7 mouse cellular contexts compared by ENCODE assay signal in genomic region chr2:118662902-118663803, GRCm38 (mm10). TPM values are rescaled to one million over a fixed set of nuclear protein-coding genes. Genes with fewer than 3 reads are reported as not detected.
DNase-seq lines count a peak whose midpoint lies in the region; ATAC-seq lines count a peak whose summit lies in the region.

Gene Pak6 (plus strand): TSS chr2:118663303.

- 4% methylated on average over 37 of the region's 37 CpGs for WGBS in stomach, embryonic 16.5 days

- peak; percentile 23 for ATAC-seq in granulocyte monocyte progenitor cell, adult 5-6 weeks (replicated peaks; ENCODE audit: poor library complexity, severe bottlenecking)
- 0 out of 2 replicates have a peak, but pooled peaks have one; percentile 20 for ATAC-seq in megakaryocyte-erythroid progenitor cell, adult 5-6 weeks (replicated peaks; ENCODE audit: low FRiP score, low TSS enrichment, poor library complexity, severe bottlenecking)
- ATAC-seq in stomach, embryonic 16.5 days (ENCODE audit: insufficient read depth, low FRiP score) = no peak

- peak; percentile 43 for DNase-seq in urinary bladder, adult 2 months (ENCODE audit: low spot score)
- DNase-seq in urinary bladder, postnatal 10 days (ENCODE audit: low spot score) = no peak
- peak; percentile 63 for DNase-seq in c-Kit-positive CD71-positive TER-119-negative erythroid progenitor cells, embryonic 14.5 days (ENCODE audit: low read depth)
- peak; percentile 26 for DNase-seq in layer of hippocampus, adult 9-10 months (ENCODE audit: low spot score)

- peaks cover 36% of the 10 kb centered on the region for H3K4me1 ChIP-seq in stomach, embryonic 16.5 days (ENCODE audit: control insufficient read depth, insufficient read depth, low read length)

- H3K4me2 ChIP-seq in stomach, embryonic 16.5 days (ENCODE audit: low read depth, low read length) = peak within 1 kb of the TSS; percentile 68

- H3K27ac ChIP-seq in stomach, embryonic 16.5 days (ENCODE audit: low read length) = peak within 1 kb of the TSS; percentile 84

- peak within 1 kb of the TSS; percentile 67 for H3K9ac ChIP-seq in stomach, embryonic 16.5 days (ENCODE audit: low read length)

- H3K9me3 ChIP-seq in stomach, embryonic 16.5 days (replicated peaks; ENCODE audit: control insufficient read depth, low read length) = no peaks in the 10 kb centered on the region

- H3K36me3 ChIP-seq in stomach, embryonic 16.5 days (ENCODE audit: control insufficient read depth, insufficient read depth, low read length) = no peaks in the 10 kb centered on the region

- H3K4me3 ChIP-seq in stomach, embryonic 16.5 days (replicated peaks; ENCODE audit: low read length) = peak within 1 kb of the TSS; percentile 47

- no peaks in the 10 kb centered on the region for H3K27me3 ChIP-seq in stomach, embryonic 16.5 days (ENCODE audit: control insufficient read depth, insufficient read depth, low read length)

RNA-seq across cellular contexts. Expression of gene Pak6, which starts in this region (rescaled TPM):
- polyA plus RNA-seq in urinary bladder, adult 2 months (2012; rRNA removed) = 12.3 and 12.7 TPM in 2 replicates
- total RNA-seq in granulocyte monocyte progenitor cell, adult 5-6 weeks (2014; fragmentation: Nextera tagmentation) = 0.32 TPM in 1 of 2 replicates, not detected in the other
- total RNA-seq in granulocyte monocyte progenitor cell, adult 5-6 weeks (2017) = 0.05 TPM in 1 of 2 replicates, not detected in the other
- 0.55 and 0.77 TPM in 2 replicates for total RNA-seq in megakaryocyte-erythroid progenitor cell, adult 5-6 weeks (2014; fragmentation: Nextera tagmentation)
- total RNA-seq in megakaryocyte-erythroid progenitor cell, adult 5-6 weeks (2017) = 1.0 and 1.4 TPM in 2 replicates
- 5.2 and 5.4 TPM in 2 replicates for polyA plus RNA-seq in stomach, embryonic 16.5 days (2015; fragmentation: Nextera tagmentation; extraction: Ambion mirVana)

Comparison
In these comparisons a context has a peak if more than half of its experiments do, and no peak if none do; other contexts are left out.
1. Peak in ATAC-seq in granulocyte monocyte progenitor cell, adult 5-6 weeks; RNA of the gene not detected or under 1 TPM.